Mouse (Mus musculus) gastrocnemius, adult 8-10 months (tissue): ENCODE data around the gene Pwp1. TPM values are rescaled to one million over a fixed set of nuclear protein-coding genes. Genes with fewer than 3 reads are reported as not detected.
"Not testable (repeated sequence)": the region's sequence is repeated elsewhere in the genome, so short reads cannot be mapped to it uniquely, and the experiment has no call there.

Source experiments
- DNase-seq, 2 experiments: peaks; one replicate each; pipeline ENCODE4 v3.0.0; 2022; ENCODE audit warnings: low spot score in 2 of 2
- total RNA-seq, 4 experiments: library from RNA; stranded (reverse); gene quantifications; 2 replicates each; pipeline ENCODE4 v1.2.4; 2022

The Pwp1 gene
- total RNA-seq: 10 to 100 TPM; 14.5 to 21.5 (median 17.7) TPM

DNA sequence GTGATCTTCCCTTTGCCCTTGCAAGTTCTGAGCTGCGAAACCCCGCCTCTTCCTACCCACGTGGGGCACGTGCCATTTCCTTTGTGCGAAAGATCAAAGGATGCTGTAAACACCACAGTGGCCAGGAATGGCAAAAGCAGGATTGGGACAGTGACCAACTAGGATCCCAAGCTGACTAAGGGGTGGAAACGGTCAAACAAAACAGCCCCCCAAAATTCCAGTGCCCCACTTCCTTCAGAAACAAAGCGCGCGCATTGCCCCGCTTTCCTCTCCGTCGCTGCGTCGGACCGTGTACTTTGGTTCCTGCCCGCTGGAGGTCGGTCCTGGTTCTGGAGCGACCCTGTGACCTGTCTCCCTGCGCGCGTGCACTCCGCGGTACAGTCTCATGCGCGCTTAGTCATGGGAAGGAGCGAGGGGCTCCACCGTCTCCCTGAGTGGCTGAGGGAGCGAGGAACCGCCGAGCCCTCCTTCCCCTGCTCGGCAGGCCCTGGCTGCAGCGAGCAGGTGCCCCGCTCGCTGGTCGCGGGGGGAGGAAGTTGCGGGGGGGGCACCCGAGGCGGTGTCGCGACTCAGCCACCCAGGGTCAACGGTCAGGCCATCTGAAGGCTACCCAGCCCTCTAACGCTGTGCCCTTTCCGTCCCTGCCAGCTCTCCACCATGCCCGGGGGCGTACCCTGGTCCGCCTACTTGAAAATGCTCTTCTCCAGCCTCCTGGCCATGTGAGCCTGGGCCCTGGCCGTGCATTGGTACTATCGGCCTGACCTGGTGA is at the start of gene Pwp1:
Gene Pwp1 (plus strand): TSS at position 410 of the 769 bp plus-strand sequence.
- not testable (repeated sequence) for DNase-seq

DNA sequence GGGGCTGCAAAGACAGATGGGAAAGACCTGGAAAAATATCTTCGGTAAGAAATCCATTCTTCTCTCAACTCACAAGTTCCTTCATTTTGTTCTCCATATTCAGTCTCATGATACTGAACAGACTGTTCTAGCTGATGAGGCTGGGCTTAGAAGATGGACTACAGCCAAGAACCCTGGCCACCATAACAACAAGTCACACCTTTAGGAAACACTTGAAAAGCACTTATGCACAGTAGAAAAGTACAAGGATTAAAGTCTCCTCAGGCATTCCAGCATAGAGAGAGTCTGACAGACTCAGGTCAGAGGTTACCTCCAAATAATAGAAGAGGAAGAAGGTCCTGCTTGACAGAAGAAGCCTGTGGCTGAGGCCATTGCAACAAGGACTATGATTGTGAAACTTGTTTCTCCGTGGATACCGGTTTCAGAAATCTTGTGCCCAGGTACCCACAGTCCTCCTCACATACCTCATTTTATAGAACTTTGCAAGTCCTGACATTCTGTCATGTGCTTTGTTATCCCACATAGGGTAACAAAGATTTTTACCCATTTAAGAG is 7.1 kb upstream of the Pwp1 start:
- DNase-seq: not testable (repeated sequence)

DNA sequence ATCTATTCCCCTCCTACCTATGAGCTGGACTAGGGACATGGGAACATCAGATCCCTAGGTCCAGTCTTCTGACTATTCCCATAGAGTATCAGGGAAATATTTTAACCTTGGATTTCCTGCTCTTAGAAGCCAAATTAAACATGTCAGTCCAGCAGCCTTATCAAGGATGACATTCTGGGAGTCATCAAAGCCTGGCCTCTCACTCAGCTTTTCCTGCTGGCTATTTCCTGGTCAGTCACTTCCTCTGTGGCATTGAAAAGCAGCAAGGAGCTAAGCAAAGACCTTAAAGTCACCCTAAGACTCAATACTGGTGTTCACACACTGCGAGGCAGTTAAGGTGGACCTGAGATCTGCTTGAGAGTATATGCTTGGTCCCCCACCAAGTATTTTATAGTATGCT is 5.5 kb upstream of the Pwp1 start:
- DNase-seq: not testable (repeated sequence)

DNA sequence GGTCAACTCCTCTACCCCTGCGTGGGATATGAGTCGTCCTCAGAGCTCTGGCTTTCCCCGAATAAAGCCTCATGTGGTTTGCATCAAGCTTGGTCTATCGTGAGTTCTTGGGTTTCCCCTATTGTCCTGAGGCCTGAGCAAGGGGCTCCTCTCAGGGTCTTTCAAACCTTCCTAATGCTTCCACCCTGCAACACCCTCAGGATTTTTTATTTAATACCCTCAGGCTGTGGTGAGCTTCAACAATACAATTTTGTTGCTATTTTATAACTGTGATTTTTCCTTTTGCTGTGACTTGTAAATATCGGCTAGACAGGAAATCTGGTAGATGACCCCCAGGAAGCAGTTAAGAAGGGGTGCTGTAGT is 591 bp upstream of the Pwp1 start:
- not testable (repeated sequence) for DNase-seq

DNA sequence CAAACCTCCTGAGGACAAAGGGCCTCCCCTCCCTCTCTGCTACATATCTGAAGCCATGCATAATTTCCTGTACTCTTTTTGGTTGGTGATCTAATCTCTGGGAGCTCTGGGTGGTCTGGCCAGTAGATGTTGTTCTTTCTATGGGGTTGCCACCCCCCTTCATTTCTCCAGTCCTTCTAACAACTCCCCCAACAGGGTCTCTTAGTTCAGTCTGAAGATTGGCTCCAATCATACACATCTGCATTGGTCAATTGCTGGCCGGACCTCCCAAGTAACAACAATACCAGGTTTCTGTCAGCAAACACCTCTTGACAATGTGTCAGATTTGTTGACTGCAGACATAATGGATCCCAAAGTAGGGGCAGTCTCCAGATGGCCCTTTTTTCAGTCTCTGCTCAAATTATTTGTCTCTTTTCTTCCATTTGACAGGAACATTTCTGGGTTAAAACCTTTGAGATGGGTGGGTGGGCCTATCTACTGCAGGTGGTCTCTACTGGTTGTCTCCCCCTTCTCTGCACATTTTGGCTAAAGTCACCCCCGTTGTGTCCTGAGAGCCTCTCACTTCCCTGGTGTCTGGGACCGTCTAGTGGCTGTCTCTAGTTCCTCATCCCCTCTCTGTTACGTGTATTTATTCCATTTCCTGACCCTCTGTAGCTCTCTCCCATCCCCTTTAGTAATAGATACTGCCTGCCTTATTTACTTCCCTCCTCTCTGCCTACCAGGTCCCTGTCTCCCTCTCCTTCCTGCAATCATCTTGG is 17.0 kb downstream of the Pwp1 start:
- DNase-seq: no peak

DNA sequence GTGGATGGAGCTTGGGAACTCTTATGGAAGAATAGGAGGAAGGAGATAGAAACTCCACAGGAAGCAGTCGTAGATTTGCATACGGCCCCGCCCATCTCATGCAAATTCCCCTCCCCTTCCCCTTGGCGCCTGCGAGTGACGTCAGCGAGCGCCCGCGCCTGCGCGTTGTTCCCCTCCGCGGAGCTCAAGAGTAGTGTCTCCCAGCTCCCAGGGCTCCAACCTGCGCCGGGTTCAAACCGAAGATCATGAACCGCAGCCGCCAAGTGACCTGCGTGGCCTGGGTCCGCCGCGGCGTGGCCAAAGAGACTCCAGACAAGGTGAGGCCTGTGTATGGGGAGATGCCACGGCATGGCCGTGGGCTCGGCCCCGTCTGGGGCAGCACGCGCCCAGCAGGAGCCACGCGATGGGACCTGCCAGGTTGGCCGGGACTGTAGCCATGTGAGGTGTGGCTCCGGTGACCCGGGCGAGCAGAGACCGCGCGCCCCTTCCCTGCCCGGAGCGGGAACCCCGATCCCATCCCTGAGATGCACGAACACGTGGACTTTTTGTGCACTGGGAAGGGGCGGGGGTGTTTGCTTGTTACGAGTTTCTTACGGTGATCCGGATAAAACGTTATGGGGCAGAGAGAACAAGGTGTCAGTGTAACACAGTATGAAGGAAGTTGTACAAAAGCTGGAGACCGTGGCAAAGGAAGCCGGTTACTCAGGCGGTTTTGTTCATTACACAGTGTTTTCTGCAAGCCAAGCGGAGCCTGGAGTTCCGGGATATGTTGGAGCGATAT is 42.6 kb downstream of the Pwp1 start:
- peak; percentile 78 to 83 for DNase-seq

DNA sequence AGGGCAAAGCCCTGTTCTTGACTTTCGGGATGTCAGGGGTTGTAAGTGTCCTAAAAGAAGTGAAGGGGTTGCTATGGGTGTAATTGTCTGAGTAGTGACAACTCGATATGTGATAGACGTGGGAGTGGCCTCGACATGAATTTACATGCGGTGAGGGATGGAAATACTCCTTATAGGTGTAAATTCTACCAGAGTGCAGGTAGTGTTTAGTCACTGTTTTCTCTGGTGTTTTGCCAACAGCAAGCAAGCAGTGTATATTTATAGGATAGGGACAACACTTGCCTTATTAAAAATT is 43.1 kb downstream of the Pwp1 start:
- DNase-seq: no peak

DNA sequence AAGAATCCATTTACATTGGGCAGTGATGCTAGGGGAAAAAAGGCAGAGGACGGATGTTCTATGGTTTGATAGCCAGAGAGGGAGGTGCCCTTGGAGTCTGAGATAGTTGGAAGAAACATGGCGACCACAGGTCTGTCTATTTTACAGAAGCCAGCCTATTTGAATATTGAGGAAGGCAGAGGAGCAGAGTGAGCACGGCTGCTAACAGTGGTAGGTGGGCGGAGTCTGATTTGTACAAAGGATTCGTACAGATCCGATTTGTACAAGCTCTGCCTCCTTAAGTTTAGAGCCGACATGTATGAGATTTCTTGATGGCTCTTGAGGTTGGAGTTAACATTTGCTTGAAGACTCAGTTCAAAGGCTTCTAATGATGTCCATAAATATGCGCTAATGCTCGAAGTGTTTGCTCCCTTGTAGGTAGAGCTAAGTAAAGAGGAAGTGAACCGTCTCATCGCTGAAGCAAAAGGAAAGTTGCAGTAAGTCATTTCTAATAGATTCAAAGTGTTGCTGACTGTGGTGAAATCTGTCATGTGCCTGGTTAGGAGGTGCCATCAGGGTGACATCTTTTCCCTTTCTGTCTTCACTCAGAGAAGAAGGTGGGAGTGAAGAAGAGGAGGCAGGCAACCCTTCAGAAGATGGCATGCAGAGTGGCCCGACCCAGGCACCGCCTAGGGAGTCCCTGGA is 44.7 kb downstream of the Pwp1 start:
- no peak for DNase-seq

DNA sequence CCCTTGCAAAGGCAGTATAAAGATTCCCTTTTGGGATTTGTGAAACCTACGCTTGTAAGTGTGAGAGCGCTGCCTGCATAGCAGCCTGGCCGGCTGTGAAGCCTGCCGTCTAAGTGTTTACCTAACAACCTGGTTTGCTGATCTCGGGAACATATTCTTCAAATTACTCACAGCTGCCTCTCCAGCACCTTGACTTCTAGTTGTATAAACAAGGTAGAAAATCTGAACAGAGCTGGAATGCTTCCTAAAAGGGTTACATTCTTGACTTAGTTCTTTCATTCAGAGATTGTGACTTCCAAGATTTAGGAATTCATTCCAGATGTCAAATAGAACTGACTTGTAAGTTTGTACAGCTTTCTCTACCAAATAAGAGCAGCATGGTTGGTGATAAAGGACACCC is 46.5 kb downstream of the Pwp1 start:
- DNase-seq: no peak

DNA sequence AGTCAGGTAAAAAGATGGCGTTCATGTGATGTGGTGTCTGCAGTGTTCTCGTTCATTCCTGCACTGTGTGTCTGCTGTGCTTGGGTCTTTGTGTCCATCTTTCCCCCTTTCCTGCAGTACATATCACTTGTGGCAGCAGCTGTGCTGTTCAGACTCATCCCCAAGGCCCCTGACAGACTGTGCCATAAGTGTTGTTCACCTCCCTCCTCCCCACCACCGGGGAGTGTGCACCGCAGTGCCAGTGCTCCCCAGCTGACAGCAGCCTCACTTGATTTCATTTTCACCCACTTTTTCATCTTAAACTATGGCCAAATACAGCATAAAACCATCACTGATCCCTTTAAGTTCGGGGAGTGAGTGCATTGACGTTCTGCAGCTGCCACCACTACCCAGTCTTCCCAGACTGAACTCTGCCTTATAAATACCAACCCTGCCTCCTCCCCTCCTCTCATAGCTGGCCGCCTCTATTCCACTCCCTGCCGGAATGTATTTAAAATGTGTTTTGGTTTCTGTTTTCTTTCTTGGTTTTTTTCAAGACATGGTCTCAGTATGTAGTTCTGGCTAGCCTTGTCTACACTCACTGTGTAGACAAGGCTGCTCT is 50.7 kb downstream of the Pwp1 start:
- no peak for DNase-seq

DNA sequence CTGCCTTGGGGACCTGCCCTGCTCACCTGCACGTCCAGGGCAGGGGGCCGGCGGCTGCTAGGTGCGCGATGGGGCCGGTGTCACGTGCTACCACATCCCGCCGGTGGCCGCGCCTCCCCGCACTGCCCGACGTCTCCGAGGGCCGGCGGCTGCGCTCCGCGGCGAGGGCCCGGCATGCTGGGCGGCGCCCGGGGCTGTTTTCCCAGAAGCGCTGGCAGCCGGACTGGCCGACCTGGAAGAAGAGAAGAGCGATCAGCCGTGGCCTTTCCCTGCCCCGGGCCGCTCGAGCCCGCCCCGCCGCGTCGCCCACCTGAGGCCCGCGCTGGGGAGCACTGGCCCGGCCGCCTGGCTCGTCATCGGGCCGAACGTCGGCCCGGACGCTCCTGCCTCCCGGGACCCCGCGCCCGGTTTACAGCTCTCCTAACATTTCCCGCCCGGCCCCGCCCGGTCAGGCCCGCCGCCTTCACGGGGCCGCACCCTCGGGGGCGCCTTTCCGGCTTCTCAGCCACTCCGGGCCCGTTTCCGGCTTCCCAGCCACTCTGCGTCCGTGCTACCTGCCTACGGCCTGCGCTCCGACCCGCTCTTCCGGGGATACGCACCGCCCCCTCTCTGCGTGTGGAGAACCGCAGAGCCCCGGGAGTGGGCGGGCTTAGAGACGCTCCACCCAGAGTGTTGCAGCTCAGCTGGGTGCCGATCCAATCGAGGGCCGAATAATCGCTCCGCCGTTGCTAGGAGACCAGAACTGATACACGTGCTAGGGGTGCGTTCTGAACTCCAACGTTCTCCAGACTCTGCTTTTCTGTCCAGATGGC is 87.4 kb downstream of the Pwp1 start, which contains the start of gene Prdm4:
Gene Prdm4 (minus strand): TSS at position 645 of the 812 bp plus-strand sequence.
- DNase-seq: peak; percentile 95 to 98

DNA sequence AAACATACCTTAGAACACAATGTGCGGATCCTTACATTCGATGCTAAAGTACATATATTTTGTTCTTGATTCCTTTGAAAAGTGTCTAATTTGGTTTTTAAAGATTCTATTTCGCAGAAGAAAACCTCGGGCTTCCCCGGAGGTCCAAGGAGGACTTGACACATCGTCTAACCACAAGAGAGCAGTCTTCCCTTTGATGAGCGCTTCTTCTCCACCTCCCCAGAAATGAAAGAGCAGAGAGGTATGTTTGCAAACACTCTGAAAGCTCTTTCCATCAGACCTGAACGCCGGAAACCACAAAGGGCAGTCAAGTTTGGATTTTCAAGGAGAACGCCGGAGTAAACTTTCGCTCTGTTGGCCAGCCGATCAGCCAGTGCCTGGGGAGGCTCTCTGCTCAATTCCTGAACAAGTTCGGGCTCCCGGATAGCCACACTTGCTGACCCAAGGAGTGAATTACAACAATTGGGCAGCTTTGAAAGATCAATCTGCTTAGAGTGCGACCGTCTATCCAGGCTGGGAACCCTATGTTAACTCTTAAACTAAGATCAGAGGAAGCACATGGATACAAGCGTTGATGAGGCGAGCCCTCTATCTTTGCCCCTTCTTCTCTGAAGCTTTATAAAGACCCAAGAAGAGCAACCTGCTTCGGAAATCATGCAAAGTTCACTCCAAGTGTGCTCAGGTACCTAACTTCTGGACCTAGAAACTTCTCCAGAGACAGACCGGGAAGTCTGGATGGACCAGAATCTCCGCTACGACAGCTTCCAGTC is 98.6 kb downstream of the Pwp1 start, which contains the start of gene Ascl4:
Gene Ascl4 (plus strand): TSS at position 6 of the 770 bp plus-strand sequence.
- DNase-seq: no peak

DNA sequence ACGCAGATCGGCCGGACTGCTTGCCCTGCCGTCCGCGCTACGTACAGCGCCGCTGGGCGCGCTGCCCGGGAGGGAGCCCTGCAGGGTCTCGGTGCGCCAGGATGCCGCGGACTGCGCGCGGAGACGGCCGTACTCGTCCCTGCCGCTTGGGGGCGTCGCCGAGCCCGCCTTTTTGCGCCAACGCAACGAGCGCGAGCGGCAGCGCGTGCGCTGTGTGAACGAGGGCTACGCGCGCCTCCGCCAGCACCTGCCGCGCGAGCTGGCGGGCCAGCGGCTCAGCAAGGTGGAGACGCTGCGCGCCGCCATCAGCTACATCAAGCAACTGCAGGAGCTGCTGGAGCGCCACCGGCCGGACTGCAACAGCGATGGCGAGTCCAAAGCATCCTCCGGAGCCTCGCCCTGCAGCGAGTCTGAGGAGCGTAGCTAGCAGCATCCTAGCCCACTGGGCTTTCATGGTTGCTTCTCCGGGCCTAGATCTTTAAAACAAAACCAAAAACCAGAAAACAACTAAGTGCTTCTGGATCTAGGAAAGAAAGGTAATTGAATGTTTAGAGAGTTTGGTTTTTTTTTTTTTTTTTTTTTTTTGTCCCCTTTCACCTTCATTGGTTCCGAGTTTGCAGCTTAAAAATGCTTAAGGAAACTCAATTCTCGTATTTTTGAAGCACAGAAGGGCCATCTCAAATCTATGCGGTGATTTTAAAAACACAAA is 99.4 kb downstream of the Pwp1 start:
- DNase-seq: peak in 1 of 2 experiments; percentile 6

DNA sequence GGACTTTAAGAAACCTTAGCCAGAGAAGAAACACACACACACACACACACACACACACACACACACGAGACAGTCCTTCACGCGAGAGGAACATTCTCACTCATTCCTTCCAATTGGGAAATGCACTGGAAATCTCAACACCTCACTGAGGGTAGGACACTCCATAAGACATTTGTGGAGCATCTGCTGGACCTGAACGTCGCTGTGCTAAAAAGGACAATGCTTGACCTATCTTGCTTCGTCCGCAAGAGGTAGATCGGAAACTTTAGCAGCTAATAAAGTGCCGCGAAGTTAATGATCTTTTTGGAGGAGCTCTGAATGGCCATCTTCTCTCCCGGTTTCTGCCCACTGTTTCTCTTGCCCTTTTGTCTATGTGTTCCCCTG is 99.9 kb downstream of the Pwp1 start:
- no peak for DNase-seq

DNA sequence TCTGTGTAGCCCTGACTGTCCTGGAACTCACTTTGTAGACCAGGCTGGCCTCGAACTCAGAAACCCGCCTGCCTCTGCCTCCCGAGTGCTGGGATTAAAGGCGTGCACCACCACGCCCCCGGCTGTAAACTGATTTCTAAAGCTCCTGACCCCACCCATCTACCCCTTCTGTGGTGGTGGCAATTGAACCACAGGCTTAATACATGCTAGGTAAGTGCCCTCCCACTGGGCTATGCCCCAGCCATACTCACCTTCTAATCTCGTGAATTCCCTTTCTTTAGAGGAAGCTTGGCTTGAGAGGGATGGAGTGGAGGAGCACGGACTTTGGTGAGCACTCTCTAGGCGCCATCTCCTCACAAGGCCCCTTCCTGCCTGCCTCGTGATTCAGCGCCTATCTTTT is 100.7 kb downstream of the Pwp1 start:
- DNase-seq: no peak

DNA sequence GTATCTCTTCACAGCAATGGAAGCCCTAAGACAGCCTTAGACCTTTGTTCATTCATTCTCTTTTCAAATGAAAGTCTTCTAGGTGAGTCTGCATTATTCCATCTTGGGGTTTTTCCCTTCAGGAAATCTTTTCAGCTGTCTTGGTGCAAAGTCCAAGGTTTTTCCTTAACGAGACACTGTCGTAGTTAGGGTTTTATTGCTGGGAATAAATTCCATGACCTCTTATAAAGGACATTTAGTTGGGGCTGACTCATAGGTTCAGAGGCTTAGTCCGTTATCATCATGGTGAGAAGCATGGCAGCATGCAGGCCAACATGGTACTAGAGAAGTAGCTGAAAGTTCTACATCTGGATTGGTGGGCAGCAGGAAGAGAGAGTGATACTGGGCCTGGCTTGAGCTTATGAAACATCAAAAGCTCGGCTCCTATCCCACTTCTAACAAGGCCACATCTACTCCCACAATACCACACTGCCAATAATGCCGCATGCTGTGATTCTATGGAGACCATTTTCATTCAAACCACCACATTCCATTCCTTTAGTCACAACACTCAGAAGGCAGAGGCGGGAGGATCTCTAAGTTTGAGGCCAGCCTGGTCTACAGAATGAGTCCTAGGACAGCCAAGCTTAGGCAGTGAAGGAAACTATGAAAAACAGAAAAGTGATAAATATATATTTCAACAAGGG is 107.1 kb downstream of the Pwp1 start:
- DNase-seq: no peak
